Mouse (Mus musculus): Measurements from ENCODE around the gene Ercc4. TPM values are rescaled to one million over a fixed set of nuclear protein-coding genes. Genes with fewer than 3 reads are reported as not detected.

Gene Ercc4
- polyA plus RNA-seq, 1 experiment from 2014 or later: 13.1 TPM

- Histone ChIP-seq H3K4me1 (ENCODE audit: control insufficient read depth, insufficient read depth, low read length) (no peaks in the 10 kb centered on the region), H3K27ac (replicated peaks; ENCODE audit: low read depth, low read length) (no peak overlapping the region), H3K4me2 (ENCODE audit: low read depth, severe bottlenecking) (no peak overlapping the region), H3K27me3 (ENCODE audit: control insufficient read depth, insufficient read depth, low read length) (no peaks in the 10 kb centered on the region), H3K9me3 (ENCODE audit: control insufficient read depth, low read length) (no peaks in the 10 kb centered on the region), H3K36me3 (ENCODE audit: control insufficient read depth, insufficient read depth, low read length) (no peaks in the 10 kb centered on the region), H3K4me3 (ENCODE audit: low read depth, low read length) (no peak overlapping the region), H3K9ac (ENCODE audit: low read length) (no peak overlapping the region)
- 90% methylated on average over 5 of the region's 5 CpGs for WGBS
- DNase-seq (ENCODE audit: low spot score) (no peak), ATAC-seq (ENCODE audit: insufficient number of reproducible peaks, low FRiP score, low TSS enrichment, low read depth) (no peak)
These were observed 63.7 kb downstream of the Ercc4 start for GRCm38 (mm10) chr16:13173055-13173742.

GRCm38 (mm10) chr16:13182526-13182925 is 73.0 kb downstream of the Ercc4 start:
- ATAC-seq (ENCODE audit: insufficient number of reproducible peaks, low FRiP score, low TSS enrichment, low read depth) (no peak), DNase-seq (ENCODE audit: low spot score) (no peak)
- Histone ChIP-seq H3K36me3 (ENCODE audit: control insufficient read depth, insufficient read depth, low read length) (no peaks in the 10 kb centered on the region), H3K27me3 (ENCODE audit: control insufficient read depth, insufficient read depth, low read length) (no peaks in the 10 kb centered on the region), H3K4me1 (ENCODE audit: control insufficient read depth, insufficient read depth, low read length) (no peaks in the 10 kb centered on the region), H3K27ac (replicated peaks; ENCODE audit: low read depth, low read length) (no peak overlapping the region), H3K9me3 (ENCODE audit: control insufficient read depth, low read length) (no peaks in the 10 kb centered on the region), H3K9ac (ENCODE audit: low read length) (no peak overlapping the region), H3K4me2 (ENCODE audit: low read depth, severe bottlenecking) (no peak overlapping the region), H3K4me3 (ENCODE audit: low read depth, low read length) (no peak overlapping the region)
- 86% methylated on average over 5 of the region's 5 CpGs for WGBS

- ATAC-seq (ENCODE audit: insufficient number of reproducible peaks, low FRiP score, low TSS enrichment, low read depth): no peak
These were observed 73.8 kb downstream of the Ercc4 start for GRCm38 (mm10) chr16:13183182-13183742.

GRCm38 (mm10) chr16:13184381-13184780 is 74.9 kb downstream of the Ercc4 start:
- WGBS: 90% methylated on average over 3 of the region's 3 CpGs
- Histone ChIP-seq H3K4me1 (ENCODE audit: control insufficient read depth, insufficient read depth, low read length) (no peaks in the 10 kb centered on the region), H3K4me2 (ENCODE audit: low read depth, severe bottlenecking) (no peak overlapping the region)

More at GRCm38 (mm10) chr16:13183182-13183742, 73.8 kb downstream of the Ercc4 start:
- no peak for DNase-seq (ENCODE audit: low spot score)
- no peak overlapping the region for H3K27ac ChIP-seq (replicated peaks; ENCODE audit: low read depth, low read length)
- H3K4me2 ChIP-seq (ENCODE audit: low read depth, severe bottlenecking): no peak overlapping the region
- no peaks in the 10 kb centered on the region for H3K4me1 ChIP-seq (ENCODE audit: control insufficient read depth, insufficient read depth, low read length)
- no peaks in the 10 kb centered on the region for H3K36me3 ChIP-seq (ENCODE audit: control insufficient read depth, insufficient read depth, low read length)
- no peaks in the 10 kb centered on the region for H3K27me3 ChIP-seq (ENCODE audit: control insufficient read depth, insufficient read depth, low read length)
- 76% methylated on average over 4 of the region's 4 CpGs for WGBS
- H3K4me3 ChIP-seq (ENCODE audit: low read depth, low read length): no peak overlapping the region
- H3K9me3 ChIP-seq (ENCODE audit: control insufficient read depth, low read length): no peaks in the 10 kb centered on the region
- H3K9ac ChIP-seq (ENCODE audit: low read length): no peak overlapping the region

GRCm38 (mm10) chr16:13189430-13190107 is 80.1 kb downstream of the Ercc4 start:
- Histone ChIP-seq H3K4me3 (ENCODE audit: low read depth, low read length) (no peak overlapping the region), H3K27me3 (ENCODE audit: control insufficient read depth, insufficient read depth, low read length) (no peaks in the 10 kb centered on the region), H3K9ac (ENCODE audit: low read length) (no peak overlapping the region), H3K4me2 (ENCODE audit: low read depth, severe bottlenecking) (no peak overlapping the region), H3K36me3 (ENCODE audit: control insufficient read depth, insufficient read depth, low read length) (no peaks in the 10 kb centered on the region), H3K27ac (replicated peaks; ENCODE audit: low read depth, low read length) (no peak overlapping the region), H3K9me3 (ENCODE audit: control insufficient read depth, low read length) (no peaks in the 10 kb centered on the region), H3K4me1 (ENCODE audit: control insufficient read depth, insufficient read depth, low read length) (no peaks in the 10 kb centered on the region)
- 54% methylated on average over 12 of the region's 12 CpGs for WGBS
- DNase-seq (ENCODE audit: low spot score): no peak
- ATAC-seq (ENCODE audit: insufficient number of reproducible peaks, low FRiP score, low TSS enrichment, low read depth): no peak

More at GRCm38 (mm10) chr16:13184381-13184780, 74.9 kb downstream of the Ercc4 start:
- Histone ChIP-seq H3K36me3 (ENCODE audit: control insufficient read depth, insufficient read depth, low read length) (no peaks in the 10 kb centered on the region), H3K27me3 (ENCODE audit: control insufficient read depth, insufficient read depth, low read length) (no peaks in the 10 kb centered on the region), H3K27ac (replicated peaks; ENCODE audit: low read depth, low read length) (no peak overlapping the region), H3K9ac (ENCODE audit: low read length) (no peak overlapping the region), H3K9me3 (ENCODE audit: control insufficient read depth, low read length) (no peaks in the 10 kb centered on the region), H3K4me3 (ENCODE audit: low read depth, low read length) (no peak overlapping the region)
- DNase-seq (ENCODE audit: low spot score) (no peak), ATAC-seq (ENCODE audit: insufficient number of reproducible peaks, low FRiP score, low TSS enrichment, low read depth) (no peak)

GRCm38 (mm10) chr16:13190471-13190870 is 81.0 kb downstream of the Ercc4 start:
- ATAC-seq (ENCODE audit: insufficient number of reproducible peaks, low FRiP score, low TSS enrichment, low read depth): no peak

GRCm38 (mm10) chr16:13191166-13191565 is 81.7 kb downstream of the Ercc4 start:
- Histone ChIP-seq H3K27me3 (ENCODE audit: control insufficient read depth, insufficient read depth, low read length) (no peaks in the 10 kb centered on the region), H3K4me2 (ENCODE audit: low read depth, severe bottlenecking) (no peak overlapping the region), H3K27ac (replicated peaks; ENCODE audit: low read depth, low read length) (no peak overlapping the region), H3K4me1 (ENCODE audit: control insufficient read depth, insufficient read depth, low read length) (no peaks in the 10 kb centered on the region), H3K9me3 (ENCODE audit: control insufficient read depth, low read length) (no peaks in the 10 kb centered on the region), H3K36me3 (ENCODE audit: control insufficient read depth, insufficient read depth, low read length) (no peaks in the 10 kb centered on the region), H3K4me3 (ENCODE audit: low read depth, low read length) (no peak overlapping the region), H3K9ac (ENCODE audit: low read length) (no peak overlapping the region)
- 80% methylated on average over 4 of the region's 4 CpGs for WGBS
- no peak for ATAC-seq (ENCODE audit: insufficient number of reproducible peaks, low FRiP score, low TSS enrichment, low read depth)
- no peak for DNase-seq (ENCODE audit: low spot score)

More at GRCm38 (mm10) chr16:13190471-13190870, 81.0 kb downstream of the Ercc4 start:
- H3K27ac ChIP-seq (replicated peaks; ENCODE audit: low read depth, low read length): no peak overlapping the region
- H3K36me3 ChIP-seq (ENCODE audit: control insufficient read depth, insufficient read depth, low read length): no peaks in the 10 kb centered on the region
- 83% methylated on average over 5 of the region's 5 CpGs for WGBS
- no peaks in the 10 kb centered on the region for H3K27me3 ChIP-seq (ENCODE audit: control insufficient read depth, insufficient read depth, low read length)
- no peak for DNase-seq (ENCODE audit: low spot score)
- H3K4me1 ChIP-seq (ENCODE audit: control insufficient read depth, insufficient read depth, low read length): no peaks in the 10 kb centered on the region
- H3K4me3 ChIP-seq (ENCODE audit: low read depth, low read length): no peak overlapping the region
- H3K9ac ChIP-seq (ENCODE audit: low read length): no peak overlapping the region
- no peak overlapping the region for H3K4me2 ChIP-seq (ENCODE audit: low read depth, severe bottlenecking)
- no peaks in the 10 kb centered on the region for H3K9me3 ChIP-seq (ENCODE audit: control insufficient read depth, low read length)

- Histone ChIP-seq H3K36me3 (ENCODE audit: control insufficient read depth, insufficient read depth, low read length) (no peaks in the 10 kb centered on the region), H3K9me3 (ENCODE audit: control insufficient read depth, low read length) (no peaks in the 10 kb centered on the region), H3K27me3 (ENCODE audit: control insufficient read depth, insufficient read depth, low read length) (no peaks in the 10 kb centered on the region), H3K4me2 (ENCODE audit: low read depth, severe bottlenecking) (no peak overlapping the region), H3K27ac (replicated peaks; ENCODE audit: low read depth, low read length) (no peak overlapping the region), H3K4me1 (ENCODE audit: control insufficient read depth, insufficient read depth, low read length) (no peaks in the 10 kb centered on the region), H3K9ac (ENCODE audit: low read length) (no peak overlapping the region), H3K4me3 (ENCODE audit: low read depth, low read length) (no peak overlapping the region)
- DNase-seq (ENCODE audit: low spot score): no peak
- WGBS: 88% methylated on average over 4 of the region's 4 CpGs
- no peak for ATAC-seq (ENCODE audit: insufficient number of reproducible peaks, low FRiP score, low TSS enrichment, low read depth)
These were observed 84.2 kb downstream of the Ercc4 start for GRCm38 (mm10) chr16:13193663-13194071.
